Mouse (Mus musculus) lung, embryonic 14.5 days (tissue): ENCODE measurements around the gene Gm45711. TPM values are rescaled to one million over a fixed set of nuclear protein-coding genes. Genes with fewer than 3 reads are reported as not detected.
"Not testable (repeated sequence)": the region's sequence is repeated elsewhere in the genome, so short reads cannot be mapped to it uniquely, and the experiment has no call there.

Source experiments
- ATAC-seq: fragments of 200-750 bp; cut with Nextera tagmentation; 2 replicates; pipeline ENCODE4 v1.8.0; 2017; ENCODE audit warnings: mild to moderate bottlenecking, moderate TSS enrichment, moderate library complexity; ENCODE audit not compliant: insufficient read depth
- DNase-seq: peaks from one replicate; pipeline ENCODE4 v3.0.0-alpha.2; 2015
- H3K27ac ChIP-seq: fragments of 300-500 bp; sonication (generic); 2 replicates; pipeline ENCODE4 v1.5.1; 2014; ENCODE audit warnings: low read depth, mild to moderate bottlenecking, moderate library complexity
- H3K27me3 ChIP-seq: fragments of 300-500 bp; sonication (generic); 2 replicates; pipeline ENCODE4 v1.6.1; 2014; ENCODE audit warnings: low read length, control low read depth; ENCODE audit not compliant: insufficient read depth
- H3K36me3 ChIP-seq: fragments of 300-500 bp; sonication (generic); 2 replicates; pipeline ENCODE4 v1.6.1; 2014; ENCODE audit warnings: control low read depth; ENCODE audit not compliant: insufficient read depth
- H3K4me1 ChIP-seq: fragments of 300-500 bp; sonication (generic); 2 replicates; pipeline ENCODE4 v1.6.1; 2014; ENCODE audit warnings: antibody characterized with exemption, control low read depth; ENCODE audit not compliant: insufficient read depth
- H3K4me2 ChIP-seq: fragments of 300-500 bp; sonication (generic); 2 replicates; pipeline ENCODE4 v1.6.1; 2014; ENCODE audit warnings: mild to moderate bottlenecking
- H3K4me3 ChIP-seq: fragments of 300-500 bp; sonication (generic); 2 replicates; pipeline ENCODE4 v1.5.1; 2014; ENCODE audit warnings: low read depth, low read length
- H3K9ac ChIP-seq: fragments of 300-500 bp; sonication (generic); 2 replicates; pipeline ENCODE4 v1.6.1; 2014
- H3K9me3 ChIP-seq: fragments of 300-500 bp; sonication (generic); 2 replicates; pipeline ENCODE4 v1.6.1; 2016; ENCODE audit warnings: low read depth, low read length, control low read depth
- CTCF ChIP-seq: IDR thresholded peaks from 2 replicates; pipeline ENCODE4 v1.5.1; 2016; ENCODE audit warnings: antibody characterized with exemption, low read depth
- WGBS: fragments of 180-500 bp; shearing (Covaris S2); extraction: QIAGEN DNeasy Blood & Tissue Kit; methylation state at CpG from one replicate; pipeline ENCODE4 v1.1.7; 2014; 5-methylcytosine and 5-hydroxymethylcytosine counted together
- polyA plus RNA-seq: library from polyadenylated mRNA; unstranded; fragments of >200 nt; fragmentation: Nextera tagmentation; extraction: Ambion mirVana; gene quantifications from 2 replicates; pipeline ENCODE4 v1.2.1, GENCODE M21; 2014

Gm45711 gene
- polyA plus RNA-seq, 1 experiment from 2014 or later: not detected

DNA sequence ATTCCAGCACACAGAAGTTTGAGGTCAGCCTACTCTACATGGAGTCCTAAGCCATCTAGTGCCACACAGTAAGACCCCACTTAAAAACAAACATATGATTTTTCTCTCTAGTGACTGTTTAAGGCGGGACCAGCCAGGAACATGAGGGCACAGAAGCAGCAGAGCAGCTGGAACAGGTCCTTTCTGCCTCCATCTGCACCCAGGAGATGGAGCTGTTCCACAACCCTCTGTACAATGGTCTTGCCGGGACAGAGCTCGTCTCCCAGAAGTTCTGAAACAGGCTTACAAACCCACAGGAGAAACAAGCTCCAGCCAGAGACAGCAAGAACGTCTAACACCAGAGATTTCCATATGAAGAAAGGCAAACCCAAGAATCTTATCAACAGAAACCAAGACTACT lies 3.4 kb upstream of the Gm45711 start:
- no peaks in the 10 kb centered on the region for H3K9me3 ChIP-seq
- ATAC-seq (no peak), DNase-seq (peak; percentile 20)
- 61% methylated on average over 4 of the region's 4 CpGs for WGBS
- 0 out of 2 replicates have a peak, but pooled peaks have one; percentile 30 for TF ChIP-seq CTCF
- no peaks in the 10 kb centered on the region for H3K4me1 ChIP-seq
- H3K9ac ChIP-seq: no peak overlapping the region
- no peak overlapping the region for H3K4me3 ChIP-seq
- no peaks in the 10 kb centered on the region for H3K36me3 ChIP-seq
- no peak overlapping the region for H3K4me2 ChIP-seq
- no peak overlapping the region for H3K27ac ChIP-seq
- no peaks in the 10 kb centered on the region for H3K27me3 ChIP-seq

DNA sequence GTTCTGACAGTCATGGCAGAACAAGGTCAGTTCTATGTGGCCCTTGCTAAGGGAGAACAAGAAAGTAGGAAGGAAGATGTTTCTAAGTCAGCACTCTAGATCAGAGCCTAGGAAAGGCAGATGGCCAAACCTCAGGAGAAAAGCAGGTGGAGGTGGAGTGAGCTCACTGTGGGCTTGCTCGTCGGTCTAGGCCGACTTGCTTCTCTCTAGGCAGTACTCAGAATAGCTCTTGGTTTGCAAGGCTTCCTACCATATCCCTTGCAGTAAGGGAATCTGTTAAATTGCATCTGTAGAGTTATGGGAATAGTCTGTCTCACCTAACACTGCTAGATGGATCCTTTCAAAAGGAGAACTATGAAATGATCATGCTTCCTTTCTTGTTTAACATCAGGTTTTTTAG lies 2.1 kb upstream of the Gm45711 start:
- 86% methylated on average over 3 of the region's 3 CpGs for WGBS
- not testable (repeated sequence) for DNase-seq, H3K9me3 ChIP-seq, ATAC-seq, H3K36me3 ChIP-seq, H3K27ac ChIP-seq, H3K4me3 ChIP-seq, H3K4me1 ChIP-seq, H3K9ac ChIP-seq, H3K4me2 ChIP-seq, H3K27me3 ChIP-seq

DNA sequence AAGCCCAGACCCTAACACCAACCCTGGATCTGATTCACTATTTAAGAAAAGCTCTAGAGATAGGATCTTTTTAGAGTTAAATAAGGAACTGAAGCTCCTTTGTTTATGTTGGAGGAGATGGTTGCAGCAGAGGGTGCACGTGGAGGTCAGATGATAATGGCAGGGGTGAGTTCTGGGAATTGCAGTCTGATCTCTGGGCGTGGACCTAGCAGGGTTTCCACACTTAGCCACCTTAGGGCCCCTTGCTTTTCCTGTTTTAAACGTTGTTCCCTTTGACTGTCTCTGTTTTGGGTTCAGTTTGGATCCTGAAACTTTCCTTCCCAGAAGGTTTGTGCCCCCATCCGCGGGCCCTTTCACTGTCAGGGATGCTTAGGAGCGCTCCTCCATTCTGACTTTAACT lies 1.5 kb downstream of the Gm45711 start:
- H3K36me3 ChIP-seq, DNase-seq, ATAC-seq, H3K4me2 ChIP-seq, H3K27ac ChIP-seq, H3K4me1 ChIP-seq, H3K4me3 ChIP-seq, H3K27me3 ChIP-seq, H3K9ac ChIP-seq, H3K9me3 ChIP-seq: not testable (repeated sequence)
- 41% methylated on average over 6 of the region's 6 CpGs for WGBS

DNA sequence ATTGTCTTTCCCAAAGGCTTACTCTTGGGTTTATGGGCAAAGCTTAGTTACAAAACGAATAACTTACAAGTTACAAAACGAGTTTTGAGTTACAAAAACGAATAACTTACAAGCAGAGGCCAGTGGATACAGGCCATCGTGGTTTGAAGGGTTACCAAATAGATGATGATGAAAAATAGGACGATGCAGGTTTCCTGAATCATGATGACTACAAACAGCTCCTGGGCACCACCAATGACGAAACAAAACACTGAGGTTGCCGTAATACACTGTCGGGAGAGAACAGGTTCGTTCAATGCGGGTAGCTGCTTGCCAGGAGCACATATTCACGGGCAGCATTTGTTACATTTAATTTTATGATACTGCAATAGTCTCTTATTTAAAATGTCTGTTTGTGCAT lies 4.9 kb downstream of the Gm45711 start:
- Histone ChIP-seq H3K9me3 (no peaks in the 10 kb centered on the region), H3K27me3 (no peaks in the 10 kb centered on the region), H3K9ac (no peak overlapping the region), H3K4me2 (no peak overlapping the region), H3K36me3 (no peaks in the 10 kb centered on the region), H3K4me3 (no peak overlapping the region), H3K4me1 (no peaks in the 10 kb centered on the region), H3K27ac (no peak overlapping the region)
- no peak for ATAC-seq
- WGBS: 83% methylated on average over 11 of the region's 11 CpGs
- DNase-seq: no peak
- TF ChIP-seq CTCF: no peak

DNA sequence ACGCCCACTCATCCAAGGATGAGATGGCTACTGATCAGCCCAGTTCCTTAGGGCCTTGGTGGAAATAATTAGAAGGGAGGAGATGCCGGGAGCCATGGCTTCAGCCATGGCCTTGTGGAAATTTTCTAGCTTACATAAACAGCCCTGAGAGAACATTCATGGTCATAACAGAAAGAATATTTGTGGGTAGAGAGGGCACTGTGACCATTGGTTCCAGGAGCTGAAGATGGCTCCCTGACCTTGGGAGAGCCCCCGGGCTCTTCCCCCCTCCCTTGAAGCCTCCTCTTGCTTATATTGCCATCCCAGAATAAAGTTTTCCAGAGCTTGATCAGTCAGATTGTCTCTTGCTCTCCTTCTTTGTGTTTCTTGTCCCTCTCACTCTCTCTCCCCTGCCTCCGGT lies 7.3 kb downstream of the Gm45711 start:
- H3K27me3 ChIP-seq: not testable (repeated sequence)
- WGBS: 86% methylated on average over 4 of the region's 4 CpGs

DNA sequence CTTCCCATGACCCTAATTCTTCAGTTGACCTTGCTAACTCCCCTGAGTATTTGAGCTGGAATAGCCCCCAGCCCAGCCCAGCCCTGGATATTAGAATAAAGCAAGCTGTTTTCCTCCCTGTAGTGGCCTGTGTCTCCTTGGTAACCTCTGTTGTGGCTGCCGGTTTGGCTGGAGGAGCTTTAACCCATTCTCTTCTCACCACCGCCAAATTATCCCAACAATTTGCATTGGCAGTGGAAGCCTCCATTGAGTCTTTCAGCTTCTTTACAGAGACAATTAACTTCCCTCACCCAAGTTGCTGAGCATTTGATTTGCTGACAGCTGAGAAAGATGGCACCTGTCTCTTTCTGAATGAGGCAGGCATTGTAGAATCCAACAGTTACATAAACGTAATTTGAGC lies 8.3 kb downstream of the Gm45711 start:
- H3K27ac ChIP-seq, ATAC-seq, H3K4me2 ChIP-seq, DNase-seq, H3K36me3 ChIP-seq, H3K4me1 ChIP-seq, H3K4me3 ChIP-seq, H3K27me3 ChIP-seq, H3K9ac ChIP-seq, H3K9me3 ChIP-seq: not testable (repeated sequence)
- WGBS: 20% methylated on average over 3 of the region's 3 CpGs

More for the DNA sequence above, 7.3 kb downstream of the Gm45711 start:
- not testable (repeated sequence) for H3K4me3 ChIP-seq, H3K4me1 ChIP-seq, H3K9me3 ChIP-seq, H3K4me2 ChIP-seq, DNase-seq, H3K9ac ChIP-seq, H3K27ac ChIP-seq, H3K36me3 ChIP-seq, ATAC-seq

DNA sequence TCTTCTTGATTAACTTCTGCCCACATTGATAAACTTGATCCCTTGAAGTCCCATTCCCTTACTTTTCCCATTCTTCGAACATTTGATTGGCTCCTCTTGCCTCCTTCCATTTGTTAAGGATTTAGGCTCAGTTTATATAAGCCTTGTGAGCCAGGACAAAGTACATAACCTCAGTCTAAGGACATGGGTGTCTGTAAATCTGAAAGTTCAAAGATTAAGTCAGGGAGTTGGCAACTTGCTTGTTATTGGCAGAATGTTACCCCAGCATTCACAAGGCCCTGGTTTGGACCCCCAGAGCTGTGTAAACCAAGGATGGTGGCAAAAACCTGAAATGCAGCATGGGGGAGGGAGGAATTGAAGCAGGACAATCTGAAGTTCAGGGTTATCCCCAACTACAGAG lies 15.5 kb downstream of the Gm45711 start:
- no peak overlapping the region for H3K4me3 ChIP-seq
- H3K4me1 ChIP-seq: no peaks in the 10 kb centered on the region
- DNase-seq (no peak), ATAC-seq (no peak)
- H3K27ac ChIP-seq: no peak overlapping the region
- no peaks in the 10 kb centered on the region for H3K36me3 ChIP-seq
- H3K9me3 ChIP-seq: no peaks in the 10 kb centered on the region
- H3K9ac ChIP-seq: no peak overlapping the region
- 77% methylated on average over 1 of the region's 1 CpGs for WGBS
- no peak for TF ChIP-seq CTCF
- H3K27me3 ChIP-seq: no peaks in the 10 kb centered on the region
- H3K4me2 ChIP-seq: no peak overlapping the region

DNA sequence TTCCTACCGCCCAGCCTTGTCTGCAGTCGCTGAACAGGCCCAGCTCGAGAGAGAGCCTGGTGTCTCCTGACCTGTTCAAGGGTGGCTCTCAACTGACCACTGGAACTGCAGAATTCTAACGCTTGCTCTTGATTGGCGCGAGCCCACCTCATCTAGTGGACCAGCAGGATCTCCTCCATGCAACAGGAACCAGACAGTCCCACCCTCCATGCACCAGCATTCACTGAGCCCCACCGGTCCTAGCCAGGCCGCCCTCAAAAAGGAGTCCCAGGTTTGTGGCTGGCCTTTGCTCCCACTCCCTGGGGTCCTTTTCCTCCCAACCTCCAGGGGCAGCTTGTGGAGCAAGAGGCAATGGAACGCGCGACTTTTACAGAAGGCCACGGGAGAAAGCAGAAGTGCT lies 16.8 kb downstream of the Gm45711 start, which contains the start of gene Cmtm2a:
Gene Cmtm2a (minus strand): TSS at position 101 of the 400 bp plus-strand sequence.
- WGBS: 78% methylated on average over 12 of the region's 12 CpGs
- DNase-seq, H3K36me3 ChIP-seq, H3K9ac ChIP-seq, H3K9me3 ChIP-seq, H3K4me1 ChIP-seq, H3K27ac ChIP-seq, ATAC-seq, H3K4me3 ChIP-seq, H3K27me3 ChIP-seq, H3K4me2 ChIP-seq: not testable (repeated sequence)
